Mouse (Mus musculus) G1E (cell line): ENCODE data around the gene Tagap. TPM values are rescaled to one million over a fixed set of nuclear protein-coding genes. Genes with fewer than 3 reads are reported as not detected.

Experiments used
- ATAC-seq: 2 replicates; pipeline ENCODE4 v1.8.0; 2016; ENCODE audit warnings: mild to moderate bottlenecking; ENCODE audit not compliant: insufficient number of reproducible peaks, poor library complexity, low FRiP score, severe bottlenecking; ENCODE audit errors: extremely low read depth
- DNase-seq: peaks from one replicate; pipeline ENCODE4 v3.0.0; 2012; ENCODE audit warnings: low spot score
- H3K27me3 ChIP-seq: 2 replicates; pipeline ENCODE4 v1.6.1; 2012; ENCODE audit warnings: mild to moderate bottlenecking, low read length, inconsistent platforms; ENCODE audit not compliant: insufficient read depth
- H3K36me3 ChIP-seq: replicated peaks from 2 replicates; pipeline ENCODE3; 2012; ENCODE audit warnings: mild to moderate bottlenecking, inconsistent platforms
- H3K4me1 ChIP-seq: 2 replicates; pipeline ENCODE4 v1.6.1; 2012; ENCODE audit warnings: low read depth, low read length, inconsistent platforms, mixed read lengths; ENCODE audit not compliant: insufficient read depth
- H3K4me3 ChIP-seq: 2 replicates; pipeline ENCODE4 v1.5.1; 2012; ENCODE audit warnings: low read depth, mild to moderate bottlenecking, inconsistent platforms, low read length, moderate library complexity, mixed read lengths
- H3K9me3 ChIP-seq: replicated peaks from 2 replicates; pipeline ENCODE4 v1.6.1; 2012; ENCODE audit warnings: inconsistent platforms
- CTCF ChIP-seq: IDR thresholded peaks from 2 replicates; pipeline ENCODE4 v1.5.1; 2012; ENCODE audit warnings: low read depth, low read length, inconsistent platforms, mixed read lengths
- GATA1 ChIP-seq: IDR thresholded peaks from 2 replicates; pipeline ENCODE4 v1.6.1; 2012; ENCODE audit warnings: borderline replicate concordance, low read length, inconsistent platforms, mixed read lengths
- GATA2 ChIP-seq: IDR thresholded peaks from 2 replicates; pipeline ENCODE4 v1.6.1; 2012; ENCODE audit warnings: low read depth, low read length, inconsistent platforms, borderline replicate concordance
- POLR2AphosphoS5 ChIP-seq: IDR thresholded peaks from 2 replicates; pipeline ENCODE4 v1.6.1; 2012; ENCODE audit warnings: low read depth, low read length, inconsistent platforms; ENCODE audit not compliant: insufficient replicate concordance
- TAL1 ChIP-seq: conservative IDR thresholded peaks from 2 replicates; pipeline ENCODE4 v1.6.1; 2012; ENCODE audit warnings: low read depth, low read length, inconsistent platforms, mixed read lengths
- polyA plus RNA-seq: library from polyadenylated mRNA; stranded (reverse); fragments of >175 nt; gene quantifications from 2 replicates; pipeline ENCODE4 v1.2.3, GENCODE M21; 2012
- total RNA-seq, 2 experiments: library from RNA; stranded (forward) in 1 of 2; stranded (reverse) in 1 of 2; fragments of 200-1000 nt in 1 of 2; fragments of >200 nt in 1 of 2; fragmentation: Nextera tagmentation in 1 of 2; gene quantifications; 2 replicates each; pipeline ENCODE4 v1.2.3; 2014 to 2017

Gene Tagap
- total RNA-seq (2014; fragmentation: Nextera tagmentation) (7.7 and 12.0 TPM in 2 replicates), total RNA-seq (2017) (6.1 and 7.6 TPM in 2 replicates), polyA plus RNA-seq (0.36 and 0.38 TPM in 2 replicates)

DNA sequence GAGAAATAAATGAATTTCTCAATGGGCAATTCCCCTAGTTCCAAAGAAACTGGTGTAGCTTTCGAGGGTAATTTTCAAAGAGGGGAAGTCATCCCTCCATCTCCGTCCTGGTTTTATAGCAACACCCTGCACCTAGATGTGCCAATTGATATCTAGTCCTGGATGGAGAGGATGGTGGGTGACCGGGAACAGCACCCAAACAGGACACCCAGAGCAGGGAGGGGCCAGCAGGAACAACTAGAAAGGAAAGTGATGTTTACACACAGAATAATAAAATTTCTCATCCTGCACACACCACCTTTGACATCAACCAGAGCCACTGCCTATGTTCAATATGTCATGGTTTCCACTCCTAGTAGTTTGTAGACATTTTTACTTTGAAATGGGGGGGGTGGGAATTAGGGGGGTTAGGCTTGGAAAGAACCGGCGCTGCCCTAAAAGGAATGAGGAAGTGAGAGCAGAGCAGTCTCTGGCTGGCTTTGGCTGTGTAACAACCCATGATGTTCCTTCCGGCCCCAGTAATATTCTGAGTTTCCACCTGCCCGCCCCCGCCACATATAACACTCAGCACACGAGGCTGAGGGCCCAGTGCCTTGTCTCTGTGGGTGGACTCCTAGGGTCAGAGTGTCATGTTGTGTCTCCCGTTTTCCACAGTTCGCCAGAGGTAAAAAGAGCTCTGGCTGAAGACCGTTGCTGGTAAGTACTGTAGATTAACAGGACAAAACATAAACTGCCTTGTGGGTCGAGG lies at the start of gene Tagap:
Gene Tagap, plus strand, starts transcription at position 588 of the 748 bp plus-strand sequence.
- TF ChIP-seq POLR2AphosphoS5 (no peak), TAL1 (no peak), GATA1 (no peak), CTCF (no peak), GATA2 (no peak)
- Histone ChIP-seq H3K9me3 (no peaks in the 10 kb centered on the region), H3K36me3 (no peaks in the 10 kb centered on the region), H3K4me1 (no peaks in the 10 kb centered on the region), H3K27me3 (no peaks in the 10 kb centered on the region), H3K4me3 (no peak within 1 kb of the TSS)
- ATAC-seq (no peak), DNase-seq (no peak)

DNA sequence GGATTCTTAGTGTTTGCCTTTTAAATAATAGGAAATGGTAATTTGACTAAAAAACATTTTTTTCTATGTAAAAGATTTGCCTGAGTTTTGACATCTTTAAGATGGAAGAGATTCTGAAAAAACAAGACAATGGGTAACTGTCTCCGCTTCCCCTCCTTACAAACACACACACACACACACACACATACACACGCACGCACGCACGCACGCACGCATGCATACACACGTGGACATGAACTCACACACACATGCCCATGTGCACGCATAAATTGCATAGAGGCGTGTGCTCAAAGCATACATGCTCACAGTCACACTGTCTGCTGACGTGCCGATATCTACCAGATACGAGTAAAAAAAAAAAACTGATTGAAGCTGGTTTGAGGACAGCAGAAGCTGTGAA lies 49.3 kb upstream of the Tagap start:
- no peak for TF ChIP-seq GATA2
- no peak for TF ChIP-seq GATA1
- TF ChIP-seq CTCF: no peak
- TF ChIP-seq TAL1: no peak
- no peak for TF ChIP-seq POLR2AphosphoS5
- no peak for DNase-seq
- no peaks in the 10 kb centered on the region for H3K27me3 ChIP-seq
- no peaks in the 10 kb centered on the region for H3K4me1 ChIP-seq
- no peaks in the 10 kb centered on the region for H3K9me3 ChIP-seq
- no peak for ATAC-seq
- no peaks in the 10 kb centered on the region for H3K36me3 ChIP-seq
- H3K4me3 ChIP-seq: no peak overlapping the region

DNA sequence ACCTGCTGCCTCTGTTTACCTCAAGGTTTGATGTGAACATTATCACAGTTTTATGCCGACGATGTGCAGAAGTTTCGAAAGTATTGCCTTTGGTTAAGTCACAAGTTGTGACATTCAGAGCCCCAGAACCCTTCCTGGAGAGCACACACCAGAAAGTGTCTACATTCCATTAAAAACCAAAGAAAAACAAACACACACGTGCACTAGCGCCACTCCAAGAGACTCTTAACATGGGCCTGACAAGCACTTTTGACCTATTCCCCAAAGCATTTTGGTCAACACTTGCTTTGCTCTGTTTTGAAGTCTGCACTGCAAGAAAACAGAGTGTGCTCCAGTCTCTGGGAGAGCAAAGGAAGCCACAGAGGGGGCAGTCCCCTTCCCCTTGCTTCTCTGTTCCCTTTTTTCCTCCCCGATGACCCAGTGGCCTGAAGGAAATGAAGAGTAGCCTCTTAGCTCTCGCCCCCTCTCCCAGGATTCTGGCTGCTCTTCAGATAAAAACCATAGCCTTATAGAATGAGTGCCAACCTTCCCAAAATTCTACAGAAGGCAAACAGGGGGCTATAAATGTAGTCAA lies 48.5 kb upstream of the Tagap start:
- H3K4me1 ChIP-seq: no peaks in the 10 kb centered on the region
- H3K9me3 ChIP-seq: no peaks in the 10 kb centered on the region
- H3K4me3 ChIP-seq: no peak overlapping the region
- TF ChIP-seq POLR2AphosphoS5: no peak
- TF ChIP-seq TAL1: no peak
- TF ChIP-seq GATA1: no peak
- no peak for TF ChIP-seq GATA2
- H3K27me3 ChIP-seq: no peaks in the 10 kb centered on the region
- no peaks in the 10 kb centered on the region for H3K36me3 ChIP-seq
- ATAC-seq (no peak), DNase-seq (no peak)

DNA sequence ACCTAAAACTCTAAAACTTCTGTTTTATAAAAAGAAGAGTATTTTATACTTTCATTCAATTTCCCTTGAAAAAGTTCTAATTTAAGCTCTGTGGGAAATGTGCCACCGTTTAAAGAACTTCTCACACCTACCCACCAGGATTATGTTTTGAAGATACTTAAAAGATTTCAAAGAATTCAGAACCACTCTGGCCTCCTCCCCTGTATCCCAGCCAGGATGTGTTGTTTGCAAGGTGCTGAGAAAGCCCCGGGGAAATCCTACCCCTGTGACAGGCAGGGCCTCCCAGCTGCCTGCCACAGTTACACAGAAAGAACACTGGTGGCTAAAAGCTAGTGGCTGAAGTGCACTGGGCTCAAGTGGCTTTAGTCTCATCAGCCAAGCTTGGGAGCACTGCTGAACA lies 47.9 kb upstream of the Tagap start:
- Histone ChIP-seq H3K9me3 (no peaks in the 10 kb centered on the region), H3K4me1 (no peaks in the 10 kb centered on the region), H3K36me3 (no peaks in the 10 kb centered on the region), H3K4me3 (no peak overlapping the region), H3K27me3 (no peaks in the 10 kb centered on the region)
- ATAC-seq (no peak), DNase-seq (no peak)
- TF ChIP-seq GATA1: no peak
- TF ChIP-seq TAL1: no peak
- TF ChIP-seq GATA2: no peak
- TF ChIP-seq CTCF: no peak
- no peak for TF ChIP-seq POLR2AphosphoS5

DNA sequence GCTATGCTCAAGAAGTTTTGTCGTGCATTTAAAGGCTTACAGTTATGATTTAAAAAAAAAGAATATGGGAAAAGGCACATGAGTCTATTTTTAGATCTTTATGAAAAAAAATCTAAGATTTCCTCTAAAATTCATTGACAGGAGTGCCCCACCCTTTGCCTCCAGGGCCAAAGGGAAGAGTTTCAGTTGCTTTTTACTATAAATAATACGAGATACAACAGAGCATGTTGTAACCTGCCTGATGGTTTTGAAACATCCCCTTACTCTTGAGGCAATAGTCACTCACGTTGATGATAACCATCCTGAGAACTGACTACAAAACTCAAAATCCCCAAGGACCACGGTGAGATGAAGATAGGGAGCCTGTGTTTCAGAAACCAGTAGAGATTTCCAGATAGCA lies 46.3 kb upstream of the Tagap start:
- Histone ChIP-seq H3K9me3 (no peaks in the 10 kb centered on the region), H3K4me1 (no peaks in the 10 kb centered on the region), H3K36me3 (no peaks in the 10 kb centered on the region), H3K27me3 (no peaks in the 10 kb centered on the region), H3K4me3 (no peak overlapping the region)
- TF ChIP-seq POLR2AphosphoS5: no peak
- no peak for TF ChIP-seq GATA2
- no peak for TF ChIP-seq TAL1
- TF ChIP-seq GATA1: no peak
- no peak for TF ChIP-seq CTCF
- DNase-seq (no peak), ATAC-seq (no peak)

DNA sequence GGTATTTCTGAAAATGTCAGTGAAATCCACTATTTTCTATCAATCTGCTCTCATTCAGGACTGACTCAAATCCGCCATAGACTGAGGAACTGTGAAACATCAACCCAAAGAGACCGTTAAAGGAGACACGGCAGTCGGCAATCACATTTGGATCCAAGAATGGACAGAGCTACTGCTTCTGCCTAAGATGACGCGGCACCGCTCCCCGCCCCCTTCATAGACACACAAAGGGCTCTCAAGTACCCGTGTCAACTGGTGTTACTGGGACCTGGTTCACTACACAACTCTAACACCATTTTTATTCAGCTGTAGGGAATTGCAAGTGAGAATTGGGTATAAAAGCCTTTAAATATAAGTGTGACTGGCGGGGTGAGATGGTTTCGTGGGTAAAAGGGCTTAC lies 42.7 kb upstream of the Tagap start:
- Histone ChIP-seq H3K27me3 (no peaks in the 10 kb centered on the region), H3K4me3 (no peak overlapping the region), H3K4me1 (no peaks in the 10 kb centered on the region), H3K9me3 (no peaks in the 10 kb centered on the region), H3K36me3 (no peaks in the 10 kb centered on the region)
- no peak for TF ChIP-seq GATA1
- TF ChIP-seq CTCF: no peak
- TF ChIP-seq POLR2AphosphoS5: no peak
- TF ChIP-seq GATA2: no peak
- TF ChIP-seq TAL1: no peak
- DNase-seq: no peak
- no peak for ATAC-seq
